In the genomic region with DNA sequence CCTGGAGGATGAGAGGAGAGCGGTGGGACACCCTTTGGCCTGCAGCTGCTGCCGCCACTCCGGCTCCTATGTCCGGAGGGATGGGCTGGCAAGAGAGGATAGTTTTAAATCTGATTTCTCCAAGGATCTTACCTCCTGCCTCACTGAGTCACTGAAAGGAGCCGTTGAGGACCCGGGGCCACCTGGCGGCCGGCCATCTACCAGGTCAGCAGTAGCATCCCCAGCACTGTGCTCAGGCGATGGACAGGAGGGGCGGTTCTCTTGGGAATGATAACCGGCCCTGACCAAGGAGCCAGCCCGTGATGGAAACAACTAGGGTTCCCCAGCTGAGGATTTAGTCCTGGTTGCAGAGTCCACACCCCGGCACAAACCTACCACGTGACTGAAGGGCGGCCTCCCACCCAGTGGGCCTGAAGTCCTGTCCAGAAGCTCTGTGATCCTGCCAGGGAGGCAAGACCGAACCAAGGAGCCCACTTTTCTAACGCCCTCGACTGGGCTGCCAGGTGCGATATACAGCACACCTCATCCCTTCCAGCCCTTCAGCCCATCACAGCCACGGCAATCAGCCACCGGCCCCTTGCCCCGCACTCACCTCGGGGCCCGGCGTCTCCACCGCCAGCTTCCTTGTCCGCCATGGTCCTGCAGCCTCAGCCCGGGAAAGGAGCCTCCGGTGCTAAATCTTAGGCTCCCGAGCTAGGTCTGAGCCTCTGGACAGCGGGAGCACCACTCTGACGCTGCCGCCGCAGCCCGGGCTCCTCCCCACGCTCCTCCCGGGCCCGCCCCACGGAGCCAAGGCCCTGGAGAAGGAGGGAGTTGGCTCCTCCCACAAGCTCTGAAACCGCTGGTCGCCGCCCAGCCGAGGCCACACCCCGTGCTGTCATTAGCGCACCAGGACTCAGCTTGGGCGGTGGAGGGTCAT, we compare ENCODE assay signal across 9 mouse cellular contexts.
A peak's percentile ranks its signal among the peaks of the same experiment; 100 is the strongest.
DNase-seq lines count a peak whose midpoint lies in the region; ATAC-seq lines count a peak whose summit lies in the region.
"Had no signal": no experiment of that assay in that cellular context is flagged by ENCODE, and none has a peak within 500 bp of the region (broad histone marks: within the 10 kb centered on the region; RNA-seq: fewer than 3 reads in every experiment).

No protein-coding gene starts in this region.

- ATAC-seq in hindbrain, embryonic 16.5 days: peak; percentile 84

- H3K27me3 ChIP-seq in hindbrain, embryonic 16.5 days (replicated peaks; ENCODE audit: control insufficient read depth, insufficient read depth, low read length): no peaks in the 10 kb centered on the region

- peak overlapping the region; percentile 78 for H3K9ac ChIP-seq in hindbrain, embryonic 16.5 days (ENCODE audit: low read depth, low read length)

- H3K4me1 ChIP-seq in hindbrain, embryonic 16.5 days (ENCODE audit: control insufficient read depth, insufficient read depth, low read depth, low read length): peaks cover 7% of the 10 kb centered on the region

- H3K27ac ChIP-seq in hindbrain, embryonic 16.5 days (ENCODE audit: low read depth, low read length): peak overlapping the region; percentile 74
- H3K27ac ChIP-seq: macrophage had no signal

- H3K36me3 ChIP-seq in hindbrain, embryonic 16.5 days (ENCODE audit: control insufficient read depth, insufficient read depth, low read length): no peaks in the 10 kb centered on the region

- H3K9me3 ChIP-seq in hindbrain, embryonic 16.5 days (ENCODE audit: control insufficient read depth, low read length): no peaks in the 10 kb centered on the region

- H3K4me3 ChIP-seq in hindbrain, embryonic 16.5 days (ENCODE audit: low read length): peak overlapping the region; percentile 70

- peak; percentile 87 to 88 for DNase-seq in adrenal gland, adult 18-20 months (ENCODE audit: low spot score in 2 of 2)
- DNase-seq in cerebellum, postnatal 4 days (ENCODE audit: low spot score in 2 of 2): peak; percentile 47 to 49
- peak; percentile 83 to 84 for DNase-seq in gastrocnemius, adult 8-10 months (ENCODE audit: low spot score in 2 of 2)
- peak; percentile 82 to 90 for DNase-seq in left cerebral cortex, adult 18-20 months (ENCODE audit: low spot score in 2 of 2)
- peak; percentile 91 for DNase-seq in lung, postnatal 25 days (ENCODE audit: low spot score)
- DNase-seq in retina, postnatal 1 day: peak; percentile 93
- DNase-seq in urinary bladder, postnatal 14 days (ENCODE audit: low spot score): peak; percentile 87

- H3K4me2 ChIP-seq in hindbrain, embryonic 16.5 days (ENCODE audit: low read length): peak overlapping the region; percentile 84

- under 1% methylated on average over 43 of the region's 46 CpGs for WGBS in hindbrain, embryonic 16.5 days

Comparison
In these comparisons a context has a peak if more than half of its experiments do, and no peak if none do; other contexts are left out.
1. Peak in every context shown above with its lines: DNase-seq, ATAC-seq, H3K4me3 ChIP-seq and H3K27ac ChIP-seq.